Mouse (Mus musculus) granulocyte monocyte progenitor cell, adult 5-6 weeks (primary cell): Measurements from ENCODE around the gene Ano5. TPM values are rescaled to one million over a fixed set of nuclear protein-coding genes. Genes with fewer than 3 reads are reported as not detected.

Experiments
- ATAC-seq: replicated peaks from 2 replicates; pipeline ENCODE4 v1.8.0; 2016; ENCODE audit warnings: mild to moderate bottlenecking, moderate TSS enrichment, inconsistent platforms; ENCODE audit not compliant: poor library complexity, severe bottlenecking
- total RNA-seq, 2 experiments: library from RNA; stranded (forward) in 1 of 2; stranded (reverse) in 1 of 2; fragments of 200-712, 200-1000 nt in 1 of 2; fragments of >200 nt in 1 of 2; fragmentation: Nextera tagmentation in 1 of 2; gene quantifications; 2 replicates each; pipeline ENCODE4 v1.2.3; 2014 to 2017

Gene Ano5
- total RNA-seq, 2 experiments from 2014 or later = not detected

GRCm38 (mm10) chr7:51627666-51628065 lies 116.8 kb downstream of the Ano5 start:
- no peak for ATAC-seq

GRCm38 (mm10) chr7:51628349-51628748 lies 117.5 kb downstream of the Ano5 start:
- no peak for ATAC-seq

GRCm38 (mm10) chr7:51629206-51629605 lies 118.4 kb downstream of the Ano5 start:
- no peak for ATAC-seq

- no peak for ATAC-seq
Observed at GRCm38 (mm10) chr7:51631171-51631570, 120.3 kb downstream of the Ano5 start.

- no peak for ATAC-seq
Observed at GRCm38 (mm10) chr7:51632543-51633229, 121.9 kb downstream of the Ano5 start.

- ATAC-seq = no peak
Observed at GRCm38 (mm10) chr7:51633230-51633844, 122.5 kb downstream of the Ano5 start.

Other genes with a start within 250 kb of the Ano5 start
- gene Slc17a6, start 111.0 kb downstream of the Ano5 start, total RNA-seq (2014; fragmentation: Nextera tagmentation) = not detected in 2 replicates
- not detected in 2 replicates for gene Slc17a6, start 111.0 kb downstream of the Ano5 start, total RNA-seq (2017)